Mouse (Mus musculus): ENCODE results near the gene Trhr2. TPM values are rescaled to one million over a fixed set of nuclear protein-coding genes. Genes with fewer than 3 reads are reported as not detected.

Trhr2 gene
- polyA plus RNA-seq, 1 experiment from 2014 or later, result not detected

DNA sequence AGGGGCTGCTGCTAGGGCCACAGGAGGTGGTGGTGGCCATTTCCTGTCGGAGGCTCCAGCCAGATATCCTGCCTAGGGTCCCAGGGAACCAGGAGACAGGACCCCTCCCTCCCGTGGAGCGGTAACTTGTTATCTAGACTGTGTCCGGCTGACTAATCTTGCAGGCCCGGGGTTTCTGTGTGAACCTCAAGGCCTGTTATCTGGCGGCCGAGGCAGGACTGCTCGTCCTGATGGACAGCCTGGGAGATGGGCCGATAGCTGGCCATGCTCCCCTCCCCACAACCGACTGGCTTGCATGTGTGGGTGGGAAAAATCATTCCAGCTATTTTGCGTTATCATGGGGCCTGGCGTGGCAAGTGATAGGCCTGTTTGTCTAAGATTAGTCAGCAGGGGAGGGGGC lies 47.2 kb downstream of the Trhr2 start:
- H3K4me1 ChIP-seq (replicated peaks; ENCODE audit: control insufficient read depth, insufficient read depth), result no peaks in the 10 kb centered on the region
- H3K4me3 ChIP-seq (ENCODE audit: low read depth, low read length), result no peak overlapping the region
- no peak for DNase-seq (ENCODE audit: low spot score)
- no peaks in the 10 kb centered on the region for H3K27me3 ChIP-seq (ENCODE audit: control insufficient read depth, insufficient read depth, low read length)
- H3K27ac ChIP-seq (replicated peaks), result no peak overlapping the region
- ATAC-seq (ENCODE audit: low FRiP score, low TSS enrichment), result no peak
- 0 out of 2 replicates have a peak, but pooled peaks cover under 1% of the 10 kb centered on the region for H3K36me3 ChIP-seq (ENCODE audit: control insufficient read depth, insufficient read depth, low read length)
- WGBS, result 42% methylated on average over 12 of the region's 12 CpGs
- no peak overlapping the region for H3K9ac ChIP-seq (ENCODE audit: low read length)
- TF ChIP-seq EP300 (optimal IDR thresholded peaks at IDR 0.05) (no peak), CTCF (IDR thresholded peaks at IDR 0.05; ENCODE audit: low read depth) (no peak)
- no peaks in the 10 kb centered on the region for H3K9me3 ChIP-seq (ENCODE audit: control insufficient read depth, low read length)
- no peak overlapping the region for H3K4me2 ChIP-seq (replicated peaks; ENCODE audit: low read depth)

DNA sequence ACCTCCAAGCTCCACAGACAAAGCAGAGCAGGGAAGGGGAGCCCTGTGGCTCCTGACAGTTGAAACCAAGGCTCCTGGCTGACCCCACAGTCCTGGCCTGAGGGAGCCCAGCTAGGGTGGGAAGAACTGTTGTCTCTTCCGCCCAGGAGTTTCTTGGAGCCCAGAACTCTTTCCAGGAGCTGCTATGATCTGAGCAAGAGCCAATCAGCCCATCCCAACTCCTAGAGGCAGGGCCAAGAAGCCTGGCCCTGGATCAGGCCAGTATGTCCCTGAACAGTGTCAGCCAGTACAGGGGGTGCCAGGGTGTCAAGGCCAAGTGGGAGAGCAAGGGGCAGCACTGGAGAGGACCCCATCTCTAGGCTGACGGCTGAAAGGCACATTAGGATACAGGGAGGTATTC lies 48.0 kb downstream of the Trhr2 start:
- no peaks in the 10 kb centered on the region for H3K27me3 ChIP-seq (ENCODE audit: control insufficient read depth, insufficient read depth, low read length)
- no peaks in the 10 kb centered on the region for H3K4me1 ChIP-seq (replicated peaks; ENCODE audit: control insufficient read depth, insufficient read depth)
- 0 out of 2 replicates have a peak, but pooled peaks cover 2% of the 10 kb centered on the region for H3K36me3 ChIP-seq (ENCODE audit: control insufficient read depth, insufficient read depth, low read length)
- no peaks in the 10 kb centered on the region for H3K9me3 ChIP-seq (ENCODE audit: control insufficient read depth, low read length)
- 60% methylated on average over 2 of the region's 2 CpGs for WGBS
- no peak overlapping the region for H3K9ac ChIP-seq (ENCODE audit: low read length)
- 0 out of 2 replicates have a peak overlapping the region, but pooled peaks have one; percentile 3 for H3K27ac ChIP-seq (replicated peaks)
- no peak overlapping the region for H3K4me2 ChIP-seq (replicated peaks; ENCODE audit: low read depth)
- TF ChIP-seq EP300 (optimal IDR thresholded peaks at IDR 0.05) (no peak), CTCF (IDR thresholded peaks at IDR 0.05; ENCODE audit: low read depth) (no peak)
- DNase-seq (ENCODE audit: low spot score), result no peak
- no peak for ATAC-seq (ENCODE audit: low FRiP score, low TSS enrichment)
- no peak overlapping the region for H3K4me3 ChIP-seq (ENCODE audit: low read depth, low read length)

DNA sequence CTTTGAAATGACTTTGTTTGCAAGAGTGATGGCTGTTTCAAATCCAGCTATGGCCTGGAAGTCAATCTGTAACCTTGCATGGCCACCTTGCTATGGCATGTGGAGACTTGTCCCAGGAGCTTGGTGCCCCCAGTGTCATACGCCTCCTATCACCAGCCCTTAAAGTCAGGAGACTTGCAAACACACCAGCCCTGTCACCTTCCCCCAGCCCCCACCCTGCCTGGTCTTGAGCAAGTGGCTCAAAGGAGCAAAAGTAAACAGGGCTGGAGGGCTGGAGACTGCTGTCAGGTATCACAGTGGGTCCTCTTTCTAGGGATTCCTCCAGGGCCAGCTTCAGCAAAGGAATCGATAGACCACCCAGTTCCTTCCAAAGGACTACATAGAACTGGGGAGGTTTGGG lies 49.4 kb downstream of the Trhr2 start:
- H3K27me3 ChIP-seq (ENCODE audit: control insufficient read depth, insufficient read depth, low read length), result no peaks in the 10 kb centered on the region
- H3K9ac ChIP-seq (ENCODE audit: low read length), result no peak overlapping the region
- 60% methylated on average over 2 of the region's 2 CpGs for WGBS
- 0 out of 2 replicates have a peak, but pooled peaks cover 2% of the 10 kb centered on the region for H3K36me3 ChIP-seq (ENCODE audit: control insufficient read depth, insufficient read depth, low read length)
- H3K4me3 ChIP-seq (ENCODE audit: low read depth, low read length), result no peak overlapping the region
- no peak overlapping the region for H3K4me2 ChIP-seq (replicated peaks; ENCODE audit: low read depth)
- no peaks in the 10 kb centered on the region for H3K9me3 ChIP-seq (ENCODE audit: control insufficient read depth, low read length)
- no peak for TF ChIP-seq CTCF (IDR thresholded peaks at IDR 0.05; ENCODE audit: low read depth)
- TF ChIP-seq EP300 (optimal IDR thresholded peaks at IDR 0.05), result no peak
- H3K27ac ChIP-seq (replicated peaks), result no peak overlapping the region
- DNase-seq (ENCODE audit: low spot score) (no peak), ATAC-seq (ENCODE audit: low FRiP score, low TSS enrichment) (no peak)
- H3K4me1 ChIP-seq (replicated peaks; ENCODE audit: control insufficient read depth, insufficient read depth), result no peaks in the 10 kb centered on the region

DNA sequence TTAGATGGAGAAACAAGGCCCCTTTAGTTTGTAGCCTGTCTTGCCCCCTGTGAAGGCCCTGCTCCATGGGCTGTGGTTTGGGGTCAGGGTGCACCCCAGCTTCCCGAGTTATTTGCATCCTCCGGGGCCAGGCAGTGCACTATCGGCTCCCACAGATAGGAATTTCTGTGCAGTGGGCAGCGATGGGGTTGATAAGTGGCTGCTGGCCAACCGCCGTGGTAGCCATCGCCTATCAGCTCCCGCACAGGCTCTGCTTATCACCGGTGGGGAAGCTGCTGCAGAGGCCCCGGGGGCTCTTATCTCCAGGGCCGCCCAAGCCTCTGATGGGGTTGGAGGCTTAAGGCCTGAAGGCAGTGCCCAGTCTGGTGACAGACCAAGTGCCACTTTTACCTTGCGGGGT lies 51.3 kb downstream of the Trhr2 start:
- H3K9ac ChIP-seq (ENCODE audit: low read length), result no peak overlapping the region
- H3K9me3 ChIP-seq (ENCODE audit: control insufficient read depth, low read length), result no peaks in the 10 kb centered on the region
- 0 out of 2 replicates have a peak, but pooled peaks cover 2% of the 10 kb centered on the region for H3K36me3 ChIP-seq (ENCODE audit: control insufficient read depth, insufficient read depth, low read length)
- H3K4me3 ChIP-seq (ENCODE audit: low read depth, low read length), result no peak overlapping the region
- WGBS, result 62% methylated on average over 12 of the region's 12 CpGs
- TF ChIP-seq CTCF (IDR thresholded peaks at IDR 0.05; ENCODE audit: low read depth) (no peak), EP300 (optimal IDR thresholded peaks at IDR 0.05) (no peak)
- no peak for DNase-seq (ENCODE audit: low spot score)
- H3K27ac ChIP-seq (replicated peaks), result no peak overlapping the region
- no peaks in the 10 kb centered on the region for H3K27me3 ChIP-seq (ENCODE audit: control insufficient read depth, insufficient read depth, low read length)
- no peak for ATAC-seq (ENCODE audit: low FRiP score, low TSS enrichment)
- no peak overlapping the region for H3K4me2 ChIP-seq (replicated peaks; ENCODE audit: low read depth)
- no peaks in the 10 kb centered on the region for H3K4me1 ChIP-seq (replicated peaks; ENCODE audit: control insufficient read depth, insufficient read depth)

DNA sequence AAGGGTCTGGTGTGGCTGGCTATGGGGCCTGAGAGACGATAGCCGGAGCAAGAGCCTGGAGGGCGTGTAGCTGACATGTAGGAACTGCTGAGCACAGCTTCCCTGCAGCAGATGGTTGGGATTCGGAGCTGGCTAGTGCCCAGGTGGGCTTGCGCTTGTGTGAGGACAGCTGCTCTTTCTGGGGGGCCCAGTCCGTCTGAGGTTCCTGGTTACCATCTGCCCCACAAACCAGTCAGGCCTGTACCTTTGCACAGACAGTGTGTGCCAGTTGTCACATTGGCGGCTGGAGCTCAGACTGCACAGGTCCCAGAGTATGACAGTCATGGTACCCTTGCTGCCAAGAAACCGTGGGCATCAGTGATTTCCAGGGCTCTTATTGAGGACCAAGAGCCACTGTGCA lies 52.7 kb downstream of the Trhr2 start:
- TF ChIP-seq EP300 (optimal IDR thresholded peaks at IDR 0.05) (no peak), CTCF (IDR thresholded peaks at IDR 0.05; ENCODE audit: low read depth) (no peak)
- H3K4me1 ChIP-seq (replicated peaks; ENCODE audit: control insufficient read depth, insufficient read depth), result no peaks in the 10 kb centered on the region
- no peak overlapping the region for H3K4me3 ChIP-seq (ENCODE audit: low read depth, low read length)
- WGBS, result 84% methylated on average over 8 of the region's 8 CpGs
- ATAC-seq (ENCODE audit: low FRiP score, low TSS enrichment) (no peak), DNase-seq (ENCODE audit: low spot score) (no peak)
- no peak overlapping the region for H3K27ac ChIP-seq (replicated peaks)
- H3K27me3 ChIP-seq (ENCODE audit: control insufficient read depth, insufficient read depth, low read length), result no peaks in the 10 kb centered on the region
- 0 out of 2 replicates have a peak, but pooled peaks cover 2% of the 10 kb centered on the region for H3K36me3 ChIP-seq (ENCODE audit: control insufficient read depth, insufficient read depth, low read length)
- H3K9ac ChIP-seq (ENCODE audit: low read length), result no peak overlapping the region; the same call in 1 of the 2 replicates
- no peak overlapping the region for H3K4me2 ChIP-seq (replicated peaks; ENCODE audit: low read depth)
- H3K9me3 ChIP-seq (ENCODE audit: control insufficient read depth, low read length), result no peaks in the 10 kb centered on the region

Other genes starting within 250 kb of the Trhr2 start
- gene Zfpm1, start 78.6 kb downstream of the Trhr2 start, polyA plus RNA-seq (2015; fragmentation: Nextera tagmentation; extraction: Ambion mirVana), result 2.3 and 2.8 TPM in 2 replicates
- 19.4 and 19.8 TPM in 2 replicates for gene Zc3h18, start 15.9 kb upstream of the Trhr2 start, polyA plus RNA-seq (2015; fragmentation: Nextera tagmentation; extraction: Ambion mirVana)
- 0.15 and 0.32 TPM in 2 replicates for gene Il17c, start 61.3 kb upstream of the Trhr2 start, polyA plus RNA-seq (2015; fragmentation: Nextera tagmentation; extraction: Ambion mirVana)
- gene Cyba, start 72.2 kb upstream of the Trhr2 start, polyA plus RNA-seq (2015; fragmentation: Nextera tagmentation; extraction: Ambion mirVana), result 250 and 267 TPM in 2 replicates
- gene Mvd, start 82.7 kb upstream of the Trhr2 start, polyA plus RNA-seq (2015; fragmentation: Nextera tagmentation; extraction: Ambion mirVana), result 34.6 and 35.7 TPM in 2 replicates
- gene Snai3, start 100.0 kb upstream of the Trhr2 start, polyA plus RNA-seq (2015; fragmentation: Nextera tagmentation; extraction: Ambion mirVana), result 1.4 and 1.6 TPM in 2 replicates
- 31.2 and 32.2 TPM in 2 replicates for gene Rnf166, start 115.3 kb upstream of the Trhr2 start, polyA plus RNA-seq (2015; fragmentation: Nextera tagmentation; extraction: Ambion mirVana)
- 33.1 and 34.5 TPM in 2 replicates for gene Ctu2, start 115.4 kb upstream of the Trhr2 start, polyA plus RNA-seq (2015; fragmentation: Nextera tagmentation; extraction: Ambion mirVana)
- 7.0 and 8.2 TPM in 2 replicates for gene Piezo1, start 190.6 kb upstream of the Trhr2 start, polyA plus RNA-seq (2015; fragmentation: Nextera tagmentation; extraction: Ambion mirVana)
- 11.8 TPM in 2 replicates for gene Cdt1, start 207.3 kb upstream of the Trhr2 start, polyA plus RNA-seq (2015; fragmentation: Nextera tagmentation; extraction: Ambion mirVana)
- gene Aprt, start 216.2 kb upstream of the Trhr2 start, polyA plus RNA-seq (2015; fragmentation: Nextera tagmentation; extraction: Ambion mirVana), result 311 and 314 TPM in 2 replicates